Mouse (Mus musculus): Measurements from ENCODE around the gene Rps15. TPM values are rescaled to one million over a fixed set of nuclear protein-coding genes. Genes with fewer than 3 reads are reported as not detected.

Gene Rps15
- polyA plus RNA-seq, 1 experiment, result 4,761 TPM

DNA sequence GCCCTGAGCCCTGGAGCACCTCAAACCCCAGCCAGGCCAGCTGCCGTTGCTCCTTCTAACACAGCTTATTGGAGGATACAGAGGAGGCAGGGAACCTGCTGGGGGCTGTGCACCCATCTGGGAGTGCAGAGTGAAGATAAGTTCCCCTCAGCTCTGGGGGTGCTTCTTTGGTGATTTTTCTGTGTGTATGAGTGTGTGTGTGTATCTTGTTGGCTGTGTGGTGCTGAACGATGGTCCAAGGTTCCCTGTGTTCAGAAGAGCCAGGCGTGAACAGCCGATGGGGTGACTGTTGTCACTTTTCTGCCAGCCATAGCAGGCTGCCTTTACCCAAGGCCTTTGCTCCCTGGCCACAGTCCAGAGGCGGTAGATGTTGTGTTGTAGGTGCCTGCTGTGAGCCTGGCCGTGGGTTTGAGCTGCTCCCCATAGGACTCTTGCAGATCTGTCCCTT lies 21.5 kb upstream of the Rps15 start:
- H3K79me2 ChIP-seq (ENCODE audit: control insufficient read depth, insufficient read depth), result peaks cover 90% of the 10 kb centered on the region
- no peak overlapping the region for H3ac ChIP-seq (ENCODE audit: control insufficient read depth, insufficient read length)
- no peak overlapping the region for H3K4me3 ChIP-seq
- H3K36me3 ChIP-seq (ENCODE audit: control insufficient read depth, insufficient read depth), result no peaks in the 10 kb centered on the region
- peak; percentile 5 for TF ChIP-seq POLR2AphosphoS2 (IDR thresholded peaks at IDR 0.05; ENCODE audit: insufficient read length, low read depth)
- TF ChIP-seq MAX (IDR thresholded peaks at IDR 0.05; ENCODE audit: low read depth), result no peak
- TF ChIP-seq TCF12 (IDR thresholded peaks at IDR 0.05; ENCODE audit: insufficient read depth, poor library complexity, severe bottlenecking), result no peak
- peak in 1 of 3 experiments; percentile 7 for TF ChIP-seq MYOG (IDR thresholded peaks at IDR 0.05; ENCODE audit: control insufficient read depth in 1 of 3, insufficient read depth in 1 of 3, insufficient read length in 2 of 3, low read depth in 2 of 3)
- TF ChIP-seq USF1 (IDR thresholded peaks at IDR 0.05; ENCODE audit: low read depth), result no peak
- TF ChIP-seq REST (IDR thresholded peaks at IDR 0.05; ENCODE audit: insufficient read depth, insufficient read length), result no peak
- TF ChIP-seq CEBPB (IDR thresholded peaks at IDR 0.05; ENCODE audit: insufficient read depth, poor library complexity, severe bottlenecking), result no peak
- TF ChIP-seq TCF3 (IDR thresholded peaks at IDR 0.05; ENCODE audit: insufficient read length, low read depth), result no peak
- H3K4me2 ChIP-seq (ENCODE audit: low read depth), result no peak overlapping the region
- H3K27me3 ChIP-seq (ENCODE audit: control insufficient read depth, insufficient read depth, insufficient read length), result no peaks in the 10 kb centered on the region

DNA sequence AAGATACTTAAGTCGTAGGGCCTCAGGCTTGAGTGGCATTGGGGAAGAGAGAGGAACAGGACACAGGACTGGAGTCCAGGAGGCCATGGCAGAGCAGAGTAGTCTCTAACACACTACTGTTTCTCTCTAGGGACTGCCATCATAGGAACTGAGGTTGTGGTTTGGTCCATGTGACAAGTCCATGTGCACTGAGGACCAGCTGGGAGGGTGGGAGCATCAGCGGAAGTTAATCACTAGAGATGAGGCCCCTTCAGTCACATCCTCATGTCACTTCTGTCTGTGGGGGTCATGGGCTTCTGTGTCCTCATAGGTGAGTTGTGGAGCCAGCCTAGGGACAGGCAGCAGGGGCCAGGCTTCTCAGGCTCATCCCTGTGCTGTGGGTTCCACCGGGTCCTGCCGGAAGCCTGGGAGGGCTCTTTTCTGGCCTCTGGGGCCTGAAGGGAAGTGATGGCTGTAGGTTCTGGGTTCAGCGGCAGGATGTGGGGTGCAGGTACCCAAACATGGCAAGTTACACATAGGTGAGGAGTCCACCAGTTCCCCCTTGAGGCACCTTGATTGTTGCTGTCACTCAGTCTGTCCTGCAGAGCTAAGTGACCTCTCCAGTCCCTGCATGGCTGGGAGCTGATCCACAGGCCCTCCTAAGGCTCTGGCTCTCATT lies 20.9 kb upstream of the Rps15 start:
- Histone ChIP-seq H3K36me3 (ENCODE audit: control insufficient read depth, insufficient read depth) (no peaks in the 10 kb centered on the region), H3K4me3 (no peak overlapping the region), H3K4me2 (ENCODE audit: low read depth) (no peak overlapping the region), H3K27me3 (ENCODE audit: control insufficient read depth, insufficient read depth, insufficient read length) (no peaks in the 10 kb centered on the region), H3ac (ENCODE audit: control insufficient read depth, insufficient read length) (no peak overlapping the region), H3K79me2 (ENCODE audit: control insufficient read depth, insufficient read depth) (peaks cover 84% of the 10 kb centered on the region)
- TF ChIP-seq E2F4 (IDR thresholded peaks at IDR 0.05; ENCODE audit: insufficient read depth), result no peak
- no peak for TF ChIP-seq MYOG (IDR thresholded peaks at IDR 0.05; ENCODE audit: control insufficient read depth in 1 of 3, insufficient read depth in 1 of 3, insufficient read length in 2 of 3, low read depth in 2 of 3)
- TF ChIP-seq POLR2A (IDR thresholded peaks at IDR 0.05; ENCODE audit: insufficient read length, low read depth), result no peak
- no peak for TF ChIP-seq TCF3 (IDR thresholded peaks at IDR 0.05; ENCODE audit: insufficient read length, low read depth)
- no peak for TF ChIP-seq CEBPB (IDR thresholded peaks at IDR 0.05; ENCODE audit: insufficient read depth, poor library complexity, severe bottlenecking)
- TF ChIP-seq REST (IDR thresholded peaks at IDR 0.05; ENCODE audit: insufficient read depth, insufficient read length), result no peak
- no peak for TF ChIP-seq TCF12 (IDR thresholded peaks at IDR 0.05; ENCODE audit: insufficient read depth, poor library complexity, severe bottlenecking)
- no peak for TF ChIP-seq MYOD1 (IDR thresholded peaks at IDR 0.05; ENCODE audit: control insufficient read depth in 1 of 3, insufficient read length in 2 of 3, low read depth in 2 of 3)
- no peak for TF ChIP-seq USF1 (IDR thresholded peaks at IDR 0.05; ENCODE audit: low read depth)
- TF ChIP-seq POLR2AphosphoS2 (IDR thresholded peaks at IDR 0.05; ENCODE audit: insufficient read length, low read depth), result no peak
- TF ChIP-seq MAX (IDR thresholded peaks at IDR 0.05; ENCODE audit: low read depth), result no peak
- TF ChIP-seq SRF (IDR thresholded peaks at IDR 0.05; ENCODE audit: control insufficient read depth, insufficient read length, low read depth), result no peak

DNA sequence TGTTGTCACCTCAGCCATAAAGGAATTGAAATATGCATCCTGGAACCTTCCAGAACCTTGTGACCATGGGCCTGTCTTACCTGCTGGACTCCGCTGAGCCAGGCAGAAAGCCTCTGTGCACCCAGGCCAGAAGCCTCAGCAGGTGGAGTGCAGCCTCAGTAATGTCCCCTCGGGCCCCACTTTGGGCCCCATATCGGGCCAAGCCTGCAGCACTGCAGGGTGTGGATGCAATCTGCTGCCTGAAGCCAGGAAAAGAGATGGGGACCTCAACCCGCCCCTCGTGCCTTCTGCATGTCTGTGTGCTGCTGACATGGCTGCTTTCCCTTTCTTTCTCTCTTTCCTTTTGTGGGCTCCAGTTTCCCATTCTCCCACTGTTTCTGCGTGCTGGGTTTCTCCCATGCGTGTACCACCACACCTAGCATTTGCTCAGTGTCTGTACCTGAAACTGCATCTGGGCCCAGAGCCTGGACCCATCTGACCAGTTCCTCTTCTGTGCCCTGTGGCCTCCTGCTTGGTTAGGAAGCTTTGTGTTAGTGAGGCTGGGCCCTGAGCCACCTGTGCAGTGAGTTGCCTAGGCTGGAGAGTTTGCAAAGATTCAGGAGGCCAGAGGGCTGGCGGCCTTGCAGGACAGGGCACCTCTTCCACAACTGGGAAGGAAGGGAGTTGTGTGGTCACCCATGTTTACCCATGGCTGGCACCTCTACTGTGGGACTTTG lies 20.2 kb upstream of the Rps15 start:
- TF ChIP-seq POLR2AphosphoS2 (IDR thresholded peaks at IDR 0.05; ENCODE audit: insufficient read length, low read depth), result no peak
- Histone ChIP-seq H3K36me3 (ENCODE audit: control insufficient read depth, insufficient read depth) (peaks cover 5% of the 10 kb centered on the region), H3K79me2 (ENCODE audit: control insufficient read depth, insufficient read depth) (peaks cover 77% of the 10 kb centered on the region), H3ac (ENCODE audit: control insufficient read depth, insufficient read length) (no peak overlapping the region), H3K4me2 (ENCODE audit: low read depth) (no peak overlapping the region), H3K27me3 (ENCODE audit: control insufficient read depth, insufficient read depth, insufficient read length) (no peaks in the 10 kb centered on the region), H3K4me3 (no peak overlapping the region)

DNA sequence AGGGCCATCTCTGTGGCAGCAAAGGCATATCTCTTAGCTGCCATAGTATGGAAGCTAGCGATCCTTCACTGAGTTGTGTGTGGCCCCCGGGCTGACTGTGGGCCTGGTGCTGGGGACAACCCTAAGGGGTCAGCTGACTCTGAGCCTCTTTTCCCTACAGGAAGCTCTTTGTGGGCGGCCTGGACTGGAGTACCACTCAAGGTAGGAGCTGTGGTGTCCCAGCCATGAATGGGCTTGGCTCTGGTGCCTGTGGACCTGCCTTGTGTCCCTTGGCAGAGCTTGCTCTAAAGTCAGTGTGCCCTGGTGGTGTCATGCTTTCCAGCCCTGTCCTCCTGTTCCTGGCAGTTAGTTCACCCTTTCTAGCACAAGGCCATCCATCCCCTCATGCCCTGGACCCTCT lies 18.4 kb upstream of the Rps15 start:
- TF ChIP-seq POLR2AphosphoS2 (IDR thresholded peaks at IDR 0.05; ENCODE audit: insufficient read length, low read depth), result no peak
- TF ChIP-seq TCF3 (IDR thresholded peaks at IDR 0.05; ENCODE audit: insufficient read length, low read depth), result no peak
- no peak for TF ChIP-seq USF1 (IDR thresholded peaks at IDR 0.05; ENCODE audit: low read depth)
- TF ChIP-seq CEBPB (IDR thresholded peaks at IDR 0.05; ENCODE audit: insufficient read depth, poor library complexity, severe bottlenecking), result no peak
- no peak for TF ChIP-seq REST (IDR thresholded peaks at IDR 0.05; ENCODE audit: insufficient read depth, insufficient read length)
- TF ChIP-seq POLR2A (IDR thresholded peaks at IDR 0.05; ENCODE audit: insufficient read length, low read depth), result no peak
- no peak for TF ChIP-seq MYOD1 (IDR thresholded peaks at IDR 0.05; ENCODE audit: control insufficient read depth in 1 of 3, insufficient read length in 2 of 3, low read depth in 2 of 3)
- TF ChIP-seq SRF (IDR thresholded peaks at IDR 0.05; ENCODE audit: control insufficient read depth, insufficient read length, low read depth), result no peak
- no peak for TF ChIP-seq E2F4 (IDR thresholded peaks at IDR 0.05; ENCODE audit: insufficient read depth)
- Histone ChIP-seq H3K4me3 (no peak overlapping the region), H3ac (ENCODE audit: control insufficient read depth, insufficient read length) (no peak overlapping the region), H3K27me3 (ENCODE audit: control insufficient read depth, insufficient read depth, insufficient read length) (no peaks in the 10 kb centered on the region), H3K79me2 (ENCODE audit: control insufficient read depth, insufficient read depth) (peaks cover 59% of the 10 kb centered on the region), H3K4me2 (ENCODE audit: low read depth) (no peak overlapping the region), H3K36me3 (ENCODE audit: control insufficient read depth, insufficient read depth) (peaks cover 20% of the 10 kb centered on the region)

DNA sequence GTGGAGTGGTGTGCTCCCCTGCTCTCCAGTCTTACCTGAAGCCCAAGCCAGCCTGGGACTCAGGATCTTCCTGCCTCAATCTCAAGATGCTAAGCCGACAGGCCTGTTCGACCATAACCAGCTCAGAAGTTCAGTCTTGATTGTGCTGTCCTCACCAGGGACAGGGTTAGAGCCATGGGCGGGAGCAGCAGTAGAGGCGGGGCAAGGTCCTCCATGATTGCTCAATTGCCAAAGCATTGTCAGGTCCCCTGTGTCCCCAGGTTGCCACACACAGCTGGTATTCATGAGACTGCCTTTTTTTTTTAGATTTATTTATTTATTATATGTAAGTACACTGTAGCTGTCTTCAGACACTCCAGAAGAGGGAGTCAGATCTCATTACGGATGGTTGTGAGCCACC lies 16.0 kb upstream of the Rps15 start:
- Histone ChIP-seq H3ac (ENCODE audit: control insufficient read depth, insufficient read length) (no peak overlapping the region), H3K79me2 (ENCODE audit: control insufficient read depth, insufficient read depth) (peaks cover 35% of the 10 kb centered on the region), H3K4me3 (no peak overlapping the region), H3K4me2 (ENCODE audit: low read depth) (no peak overlapping the region), H3K27me3 (ENCODE audit: control insufficient read depth, insufficient read depth, insufficient read length) (no peaks in the 10 kb centered on the region), H3K36me3 (ENCODE audit: control insufficient read depth, insufficient read depth) (peaks cover 29% of the 10 kb centered on the region)
- TF ChIP-seq POLR2AphosphoS2 (IDR thresholded peaks at IDR 0.05; ENCODE audit: insufficient read length, low read depth) (no peak), CEBPB (IDR thresholded peaks at IDR 0.05; ENCODE audit: insufficient read depth, poor library complexity, severe bottlenecking) (no peak), POLR2A (IDR thresholded peaks at IDR 0.05; ENCODE audit: insufficient read length, low read depth) (no peak), MAX (IDR thresholded peaks at IDR 0.05; ENCODE audit: low read depth) (no peak), E2F4 (IDR thresholded peaks at IDR 0.05; ENCODE audit: insufficient read depth) (no peak), USF1 (IDR thresholded peaks at IDR 0.05; ENCODE audit: low read depth) (no peak), TCF3 (IDR thresholded peaks at IDR 0.05; ENCODE audit: insufficient read length, low read depth) (no peak), REST (IDR thresholded peaks at IDR 0.05; ENCODE audit: insufficient read depth, insufficient read length) (no peak), MYOG (IDR thresholded peaks at IDR 0.05; ENCODE audit: control insufficient read depth in 1 of 3, insufficient read depth in 1 of 3, insufficient read length in 2 of 3, low read depth in 2 of 3) (no peak), MYOD1 (IDR thresholded peaks at IDR 0.05; ENCODE audit: control insufficient read depth in 1 of 3, insufficient read length in 2 of 3, low read depth in 2 of 3) (no peak), SRF (IDR thresholded peaks at IDR 0.05; ENCODE audit: control insufficient read depth, insufficient read length, low read depth) (no peak), TCF12 (IDR thresholded peaks at IDR 0.05; ENCODE audit: insufficient read depth, poor library complexity, severe bottlenecking) (no peak)
